Mouse (Mus musculus) neural tube, embryonic 12.5 days (tissue): Measurements from ENCODE around the gene Sftpd. TPM values are rescaled to one million over a fixed set of nuclear protein-coding genes. Genes with fewer than 3 reads are reported as not detected.

Source experiments
- ATAC-seq: fragments of 200-750 bp; cut with Nextera tagmentation; 2 replicates; pipeline ENCODE4 v1.8.0; 2017; ENCODE audit warnings: low read depth, mild to moderate bottlenecking, moderate TSS enrichment, moderate library complexity; ENCODE audit not compliant: low FRiP score
- H3K27ac ChIP-seq: fragments of 300-500 bp; sonication (generic); 2 replicates; pipeline ENCODE4 v1.5.1; 2016
- H3K27me3 ChIP-seq: fragments of 300-500 bp; sonication (generic); replicated peaks from 2 replicates; pipeline ENCODE4 v1.6.1; 2016; ENCODE audit warnings: mild to moderate bottlenecking
- H3K36me3 ChIP-seq: fragments of 300-500 bp; sonication (generic); 2 replicates; pipeline ENCODE4 v1.6.1; 2016; ENCODE audit warnings: mild to moderate bottlenecking
- H3K4me1 ChIP-seq: fragments of 300-500 bp; sonication (generic); 2 replicates; pipeline ENCODE4 v1.6.1; 2016
- H3K4me2 ChIP-seq: fragments of 300-500 bp; sonication (generic); replicated peaks from 2 replicates; pipeline ENCODE4 v1.6.1; 2016; ENCODE audit warnings: mild to moderate bottlenecking
- H3K4me3 ChIP-seq: fragments of 300-500 bp; sonication (generic); 2 replicates; pipeline ENCODE4 v1.5.1; 2016
- H3K9ac ChIP-seq: fragments of 300-500 bp; sonication (generic); 2 replicates; pipeline ENCODE4 v1.6.1; 2016; ENCODE audit warnings: mild to moderate bottlenecking
- H3K9me3 ChIP-seq: fragments of 300-500 bp; sonication (generic); 2 replicates; pipeline ENCODE4 v1.6.1; 2016; ENCODE audit warnings: mild to moderate bottlenecking
- WGBS: fragments of 180-500 bp; shearing (Covaris S2); methylation state at CpG from one replicate; pipeline ENCODE4 v1.1.7; 2016; 5-methylcytosine and 5-hydroxymethylcytosine counted together
- polyA plus RNA-seq: library from polyadenylated mRNA; unstranded; fragments of >200 nt; fragmentation: Nextera tagmentation; extraction: Ambion mirVana; gene quantifications from 2 replicates; pipeline ENCODE4 v1.2.1, GENCODE M21; 2016

Sftpd gene
- polyA plus RNA-seq = not detected in 2 replicates

DNA sequence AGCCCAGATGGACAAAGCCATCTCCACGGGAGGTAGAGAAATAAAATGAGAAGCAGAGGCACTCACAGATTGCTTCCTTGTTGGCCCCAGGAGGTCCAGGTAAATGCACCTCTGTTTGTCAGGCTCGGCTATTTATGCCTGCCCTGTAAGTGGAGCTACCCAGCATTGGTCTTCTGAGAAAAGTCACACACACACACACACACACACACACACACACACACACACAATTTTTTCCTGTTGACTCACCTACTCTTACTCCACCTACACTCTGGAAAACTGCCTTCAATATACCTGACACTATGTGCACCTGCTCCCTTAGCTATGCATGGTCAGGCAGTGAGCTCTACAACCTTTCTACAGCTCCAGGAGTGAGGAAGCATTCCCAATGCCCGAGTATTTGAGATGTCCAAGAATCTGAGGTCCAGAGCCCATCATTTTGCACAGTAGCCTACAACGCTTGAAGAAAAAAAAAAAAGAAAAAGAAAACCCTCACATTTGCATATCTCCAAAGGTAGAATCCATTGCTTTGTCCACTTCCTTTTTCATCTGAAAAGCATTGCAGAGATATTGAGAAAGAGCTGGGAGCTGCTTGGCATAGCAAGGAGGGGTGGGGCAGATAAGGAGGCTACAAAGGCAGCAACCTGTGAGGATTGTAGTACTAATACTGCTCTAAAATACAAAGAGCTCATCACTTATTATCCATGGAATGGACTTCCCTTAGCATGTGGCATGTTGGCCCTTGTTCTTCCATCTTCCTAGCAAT lies at the start of gene Sftpd:
Gene Sftpd, minus strand, starts transcription at position 91 of the 763 bp plus-strand sequence.
- ATAC-seq = no peak
- no peak within 1 kb of the TSS for H3K9ac ChIP-seq

DNA sequence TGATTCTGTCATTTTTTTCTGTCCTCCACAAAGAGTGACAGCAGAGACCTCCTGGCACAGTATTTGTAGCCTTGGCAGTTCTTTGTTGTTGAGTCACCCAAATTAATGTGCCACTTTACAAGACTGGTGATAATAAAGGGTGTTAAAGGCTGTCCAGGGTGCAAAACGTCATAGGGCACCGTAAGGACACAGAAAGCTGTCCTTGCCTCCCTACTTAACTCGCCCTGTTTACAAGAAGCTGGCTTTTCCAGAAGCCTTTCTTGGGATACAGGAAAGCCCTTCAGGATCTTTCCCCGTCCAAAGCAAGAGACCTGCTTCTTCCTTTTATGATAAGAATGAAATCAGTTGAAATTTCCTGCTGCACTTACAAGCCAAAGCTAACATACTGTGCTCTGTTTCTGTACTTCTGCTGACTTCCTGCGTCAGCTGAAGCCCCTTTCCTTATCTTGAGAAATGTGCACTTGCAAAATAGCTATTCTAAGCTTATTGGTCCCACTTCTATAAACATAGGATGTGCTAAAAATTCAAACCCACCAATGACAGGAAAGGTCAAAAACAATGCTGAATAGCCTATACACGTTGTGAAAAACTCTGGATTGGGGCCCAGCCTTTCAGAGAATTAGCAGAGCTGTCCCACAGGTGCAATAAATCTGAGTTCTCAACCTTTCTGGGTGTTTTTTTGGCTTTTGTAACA lies 13.2 kb upstream of the Sftpd start:
- H3K27me3 ChIP-seq = no peaks in the 10 kb centered on the region
- no peak for ATAC-seq
- 58% methylated on average over 6 of the region's 6 CpGs for WGBS
- no peaks in the 10 kb centered on the region for H3K36me3 ChIP-seq
- no peak overlapping the region for H3K4me3 ChIP-seq
- no peak overlapping the region for H3K27ac ChIP-seq
- H3K9ac ChIP-seq = no peak overlapping the region
- no peaks in the 10 kb centered on the region for H3K9me3 ChIP-seq
- H3K4me1 ChIP-seq = no peaks in the 10 kb centered on the region
- no peak overlapping the region for H3K4me2 ChIP-seq

More for the DNA sequence above, at the start of gene Sftpd:
- H3K27ac ChIP-seq = no peak within 1 kb of the TSS
- WGBS = 83% methylated on average over 4 of the region's 4 CpGs
- no peaks in the 10 kb centered on the region for H3K9me3 ChIP-seq
- no peaks in the 10 kb centered on the region for H3K4me1 ChIP-seq
- no peaks in the 10 kb centered on the region for H3K36me3 ChIP-seq
- H3K4me2 ChIP-seq = no peak within 1 kb of the TSS
- no peak within 1 kb of the TSS for H3K4me3 ChIP-seq
- H3K27me3 ChIP-seq = no peaks in the 10 kb centered on the region

DNA sequence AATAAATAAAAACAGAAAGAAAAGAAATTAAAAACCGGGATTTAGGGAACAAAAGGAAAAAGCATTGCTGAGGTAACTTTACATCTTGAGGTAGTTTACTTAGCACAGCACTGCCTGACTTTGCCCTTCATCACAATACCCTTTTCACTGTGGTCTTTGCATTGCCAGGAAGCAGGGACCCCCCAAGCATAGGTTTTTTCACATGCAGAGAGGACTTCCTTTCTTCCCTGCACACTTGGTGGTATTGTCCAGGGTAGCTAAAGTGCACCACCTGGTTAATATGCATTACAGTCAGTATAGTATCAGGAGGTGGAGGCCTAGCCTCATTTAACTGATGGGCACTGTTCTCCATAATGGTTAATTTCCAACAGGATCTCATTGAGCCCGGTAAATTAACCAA lies 4.5 kb upstream of the Sftpd start:
- Histone ChIP-seq H3K27ac (no peak overlapping the region), H3K4me3 (no peak overlapping the region), H3K9me3 (no peaks in the 10 kb centered on the region), H3K27me3 (no peaks in the 10 kb centered on the region), H3K9ac (no peak overlapping the region), H3K4me2 (no peak overlapping the region), H3K36me3 (no peaks in the 10 kb centered on the region), H3K4me1 (no peaks in the 10 kb centered on the region)
- no peak for ATAC-seq
- WGBS = 65% methylated on average over 2 of the region's 2 CpGs

DNA sequence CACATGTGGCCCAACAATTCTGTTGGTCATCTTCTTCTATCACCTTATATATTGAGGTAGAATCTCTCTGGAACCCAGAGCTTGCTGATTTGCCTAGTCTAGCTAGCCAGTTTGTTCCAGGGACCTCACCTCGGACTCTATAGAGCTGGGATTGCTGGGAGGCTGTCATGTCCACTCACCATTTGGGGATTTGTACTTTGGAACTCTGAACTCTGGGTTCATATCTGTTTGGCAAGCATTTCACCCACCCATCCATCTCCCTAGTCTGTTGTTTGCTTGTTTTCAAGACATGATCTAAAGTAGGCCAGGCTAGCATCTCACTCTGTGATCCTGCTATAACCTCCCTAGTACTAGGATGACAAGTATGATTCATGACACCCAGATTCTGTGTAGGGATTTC lies 10.1 kb downstream of the Sftpd start:
- no peaks in the 10 kb centered on the region for H3K9me3 ChIP-seq
- H3K4me1 ChIP-seq = no peaks in the 10 kb centered on the region
- 78% methylated on average over 1 of the region's 1 CpGs for WGBS
- no peak overlapping the region for H3K9ac ChIP-seq
- H3K27ac ChIP-seq = no peak overlapping the region
- no peak overlapping the region for H3K4me3 ChIP-seq
- no peaks in the 10 kb centered on the region for H3K27me3 ChIP-seq
- no peaks in the 10 kb centered on the region for H3K36me3 ChIP-seq
- ATAC-seq = no peak
- H3K4me2 ChIP-seq = no peak overlapping the region

DNA sequence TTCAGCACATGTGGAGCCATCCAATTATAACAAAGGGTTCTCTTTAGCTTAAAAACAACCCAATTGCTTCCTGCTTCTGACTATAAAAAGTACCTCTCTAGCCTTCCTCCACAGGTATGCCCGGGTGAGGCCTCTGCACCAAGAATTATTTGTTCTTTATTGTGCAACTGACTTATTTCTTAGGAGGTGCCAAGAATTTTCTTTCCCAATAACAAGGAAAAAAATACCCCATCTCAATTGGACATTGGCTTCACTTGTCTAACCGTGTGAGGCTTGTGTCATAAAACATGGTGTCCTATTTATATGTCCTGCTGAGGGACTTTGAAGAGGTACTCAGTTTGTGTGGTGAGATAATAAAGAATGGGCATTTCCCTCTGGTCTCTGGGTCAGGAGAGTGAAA lies 14.4 kb downstream of the Sftpd start:
- Histone ChIP-seq H3K27me3 (no peaks in the 10 kb centered on the region), H3K4me1 (no peaks in the 10 kb centered on the region), H3K4me2 (no peak overlapping the region), H3K27ac (no peak overlapping the region), H3K9ac (no peak overlapping the region), H3K36me3 (no peaks in the 10 kb centered on the region), H3K9me3 (no peaks in the 10 kb centered on the region), H3K4me3 (no peak overlapping the region)
- no peak for ATAC-seq
- 81% methylated on average over 2 of the region's 2 CpGs for WGBS

DNA sequence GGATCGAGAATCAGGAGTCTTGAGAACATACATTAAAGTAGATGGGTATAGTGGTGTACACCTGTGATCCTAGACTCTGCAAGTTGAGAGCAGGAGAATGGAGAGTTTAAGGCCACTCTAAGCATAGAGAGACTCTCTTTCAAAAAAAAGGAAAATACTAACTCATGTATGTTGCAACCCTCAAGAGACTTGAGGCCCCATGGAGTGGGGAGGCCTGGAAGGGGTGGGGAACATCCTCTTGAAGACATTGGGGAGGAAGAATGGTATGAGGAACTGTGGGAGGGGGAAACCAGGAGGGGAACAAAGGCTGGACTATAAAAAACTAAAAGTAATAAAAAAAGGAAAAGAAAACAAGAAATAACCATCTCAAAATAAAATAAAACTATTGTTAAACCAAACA lies 16.4 kb downstream of the Sftpd start:
- no peaks in the 10 kb centered on the region for H3K9me3 ChIP-seq
- no peak overlapping the region for H3K4me2 ChIP-seq
- no peaks in the 10 kb centered on the region for H3K36me3 ChIP-seq
- no peaks in the 10 kb centered on the region for H3K27me3 ChIP-seq
- H3K4me1 ChIP-seq = no peaks in the 10 kb centered on the region
- no peak overlapping the region for H3K4me3 ChIP-seq
- H3K9ac ChIP-seq = no peak overlapping the region
- ATAC-seq = no peak
- no peak overlapping the region for H3K27ac ChIP-seq
- WGBS = 90% methylated on average over 1 of the region's 1 CpGs

DNA sequence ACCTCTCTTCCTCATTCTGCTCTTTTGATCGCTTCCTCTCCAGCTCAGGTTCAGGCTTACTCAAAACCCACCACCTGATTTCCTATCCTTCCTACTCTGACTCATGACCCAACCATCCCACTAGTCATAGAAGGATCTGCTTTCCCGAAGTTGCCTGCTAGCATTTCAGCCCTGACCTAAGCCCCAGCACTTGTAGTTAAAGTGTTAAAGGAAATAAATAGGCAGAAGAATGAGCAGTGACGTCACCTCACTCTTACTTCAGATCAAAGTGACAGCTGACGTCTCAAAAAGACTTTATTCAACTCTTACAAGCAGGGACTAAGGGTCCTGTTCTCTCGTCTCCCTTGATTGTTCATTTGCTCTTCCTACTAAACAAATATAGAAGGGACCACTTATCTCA lies 17.7 kb downstream of the Sftpd start:
- Histone ChIP-seq H3K4me3 (no peak overlapping the region), H3K27ac (no peak overlapping the region), H3K4me1 (no peaks in the 10 kb centered on the region), H3K27me3 (no peaks in the 10 kb centered on the region), H3K9me3 (no peaks in the 10 kb centered on the region), H3K4me2 (no peak overlapping the region), H3K9ac (no peak overlapping the region), H3K36me3 (no peaks in the 10 kb centered on the region)
- 74% methylated on average over 5 of the region's 5 CpGs for WGBS
- ATAC-seq = no peak

DNA sequence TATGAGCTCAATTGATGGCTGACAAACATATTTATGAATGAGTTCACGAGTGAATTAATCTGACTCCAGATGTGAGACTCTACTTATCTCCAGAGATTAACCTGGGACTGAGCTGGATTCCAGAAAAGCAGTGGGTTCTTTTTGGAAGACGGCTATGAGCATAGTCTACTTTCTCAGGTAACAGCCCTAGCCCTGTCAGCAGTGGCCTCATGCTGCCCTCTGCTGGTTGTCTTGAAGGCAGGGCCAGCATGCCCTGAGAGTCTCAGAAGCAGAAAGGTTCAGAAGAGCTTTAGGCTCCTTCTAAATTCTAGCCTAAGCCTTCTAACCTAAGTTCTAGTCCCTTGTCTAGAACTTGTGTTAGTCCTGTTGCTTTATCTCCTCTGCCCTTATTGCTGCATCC lies 22.3 kb downstream of the Sftpd start:
- Histone ChIP-seq H3K4me1 (no peaks in the 10 kb centered on the region), H3K27ac (no peak overlapping the region), H3K9ac (no peak overlapping the region), H3K9me3 (no peaks in the 10 kb centered on the region), H3K4me2 (no peak overlapping the region), H3K36me3 (no peaks in the 10 kb centered on the region), H3K4me3 (no peak overlapping the region), H3K27me3 (no peaks in the 10 kb centered on the region)
- no peak for ATAC-seq
- WGBS = 34% methylated on average over 2 of the region's 2 CpGs

DNA sequence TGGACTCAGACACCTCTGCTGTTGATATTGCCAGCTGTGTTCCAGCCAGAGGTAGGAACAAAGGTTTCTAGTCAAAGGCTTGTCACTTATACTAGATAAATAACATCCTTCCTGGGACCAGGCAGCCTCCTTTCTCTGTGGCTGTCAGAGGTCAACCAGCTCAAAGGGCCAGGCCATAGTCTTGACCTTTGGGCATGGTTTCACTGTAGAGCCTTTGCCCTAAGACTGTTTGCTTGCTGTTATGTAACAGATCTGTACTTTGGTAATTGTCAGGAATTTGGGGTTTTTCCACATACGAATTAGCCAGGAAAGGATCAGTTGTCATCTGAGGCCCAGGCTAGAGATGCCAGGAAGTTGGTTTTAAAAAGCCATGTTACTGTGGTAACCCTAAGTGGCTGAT lies 24.2 kb downstream of the Sftpd start:
- WGBS = 50% methylated on average over 1 of the region's 1 CpGs
- no peaks in the 10 kb centered on the region for H3K36me3 ChIP-seq
- H3K4me2 ChIP-seq = no peak overlapping the region
- no peak overlapping the region for H3K9ac ChIP-seq
- H3K9me3 ChIP-seq = no peaks in the 10 kb centered on the region
- ATAC-seq = no peak
- H3K27ac ChIP-seq = no peak overlapping the region
- H3K4me1 ChIP-seq = no peaks in the 10 kb centered on the region
- no peaks in the 10 kb centered on the region for H3K27me3 ChIP-seq
- H3K4me3 ChIP-seq = no peak overlapping the region

DNA sequence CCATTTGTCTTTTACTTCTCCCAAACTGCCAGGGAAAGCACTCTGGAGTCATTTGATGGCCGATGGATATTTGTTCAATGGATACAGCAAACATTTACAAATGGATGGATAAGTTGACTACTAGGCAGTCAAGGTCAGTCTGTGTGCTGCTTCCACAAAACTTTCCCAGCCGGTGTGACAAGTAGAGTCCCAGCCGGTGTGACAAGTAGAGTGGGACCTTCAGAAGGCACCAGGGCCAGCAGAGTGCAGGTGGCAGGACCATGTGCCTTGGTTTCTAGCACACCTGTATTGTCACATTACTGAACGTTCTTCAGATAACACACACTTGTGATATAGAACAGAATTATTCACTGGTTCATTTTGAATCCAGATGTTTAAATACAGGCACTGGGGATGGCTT lies 24.9 kb downstream of the Sftpd start:
- no peaks in the 10 kb centered on the region for H3K36me3 ChIP-seq
- H3K4me1 ChIP-seq = no peaks in the 10 kb centered on the region
- H3K9ac ChIP-seq = no peak overlapping the region
- no peak overlapping the region for H3K27ac ChIP-seq
- no peaks in the 10 kb centered on the region for H3K9me3 ChIP-seq
- H3K27me3 ChIP-seq = no peaks in the 10 kb centered on the region
- no peak overlapping the region for H3K4me3 ChIP-seq
- no peak for ATAC-seq
- no peak overlapping the region for H3K4me2 ChIP-seq
- 87% methylated on average over 4 of the region's 4 CpGs for WGBS

DNA sequence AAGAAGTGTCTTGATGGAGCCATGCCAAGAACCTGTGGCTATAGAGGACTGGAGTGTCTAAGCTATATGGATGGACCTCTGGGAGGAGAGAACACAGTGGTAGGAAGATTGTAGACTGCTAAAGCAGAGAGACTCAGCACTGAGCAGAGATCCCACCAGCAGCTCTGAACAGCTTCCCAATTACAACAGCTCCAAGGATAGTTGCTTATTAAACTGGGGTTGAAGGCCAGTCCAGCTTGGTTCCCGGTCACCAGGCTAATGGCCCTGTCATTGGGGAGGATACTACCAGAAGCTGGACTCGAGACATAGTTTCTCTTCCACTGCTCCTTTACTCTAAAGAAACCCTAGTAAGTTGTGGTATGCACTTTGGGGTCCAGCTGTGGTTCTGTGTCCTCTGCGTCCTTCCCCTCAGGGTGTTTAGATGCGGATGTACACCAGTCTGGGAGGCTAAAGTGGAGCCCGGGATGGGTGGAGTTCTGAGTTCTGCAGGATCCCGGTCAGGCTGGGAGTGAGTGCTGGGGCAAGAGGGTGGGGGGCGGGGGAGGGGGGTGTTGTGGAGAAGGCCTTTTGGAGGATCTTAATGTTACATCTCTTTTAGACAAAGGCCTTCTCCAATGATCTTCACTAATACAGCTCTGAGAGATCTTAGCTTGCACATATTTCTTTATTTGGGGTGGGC lies 33.6 kb downstream of the Sftpd start, which contains the start of gene Mbl1:
Gene Mbl1, plus strand, starts transcription at position 239 of the 679 bp plus-strand sequence.
- H3K4me3 ChIP-seq = no peak within 1 kb of the TSS
- H3K27ac ChIP-seq = no peak within 1 kb of the TSS
- H3K36me3 ChIP-seq = no peaks in the 10 kb centered on the region
- 94% methylated on average over 7 of the region's 7 CpGs for WGBS
- H3K4me1 ChIP-seq = no peaks in the 10 kb centered on the region
- H3K9ac ChIP-seq = no peak within 1 kb of the TSS
- ATAC-seq = no peak
- no peak within 1 kb of the TSS for H3K4me2 ChIP-seq
- no peaks in the 10 kb centered on the region for H3K27me3 ChIP-seq
- no peaks in the 10 kb centered on the region for H3K9me3 ChIP-seq

DNA sequence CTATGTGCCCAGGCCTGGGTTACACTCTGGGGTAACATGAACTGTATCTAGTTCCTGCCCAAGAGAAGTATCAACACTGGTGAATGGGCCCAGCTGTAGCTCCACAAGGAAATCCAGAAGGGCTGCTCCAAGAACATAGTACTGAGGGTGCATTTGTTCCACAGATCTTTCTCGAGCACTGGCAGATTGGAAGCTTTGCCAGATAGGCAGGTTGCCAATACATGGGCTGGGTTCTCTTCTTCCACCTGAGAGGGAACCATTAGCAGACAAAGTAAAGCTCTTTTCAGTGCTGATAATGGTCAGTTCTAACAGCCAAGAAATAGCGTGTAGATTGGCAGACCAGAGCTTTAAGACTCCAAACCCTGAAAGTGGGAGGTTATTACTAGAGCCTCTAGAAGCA lies 37.6 kb downstream of the Sftpd start:
- Histone ChIP-seq H3K9me3 (no peaks in the 10 kb centered on the region), H3K36me3 (no peaks in the 10 kb centered on the region), H3K4me3 (no peak overlapping the region), H3K4me2 (no peak overlapping the region), H3K4me1 (no peaks in the 10 kb centered on the region), H3K9ac (no peak overlapping the region), H3K27me3 (no peaks in the 10 kb centered on the region), H3K27ac (no peak overlapping the region)
- no peak for ATAC-seq
- 84% methylated on average over 2 of the region's 2 CpGs for WGBS
